Mouse (Mus musculus): ENCODE measurements around the gene Slk. TPM values are rescaled to one million over a fixed set of nuclear protein-coding genes. Genes with fewer than 3 reads are reported as not detected.
A peak's percentile ranks its signal among the peaks of the same experiment; 100 is the strongest.

Slk gene
- polyA plus RNA-seq, 1 experiment from 2014 or later = 10.4 TPM

DNA sequence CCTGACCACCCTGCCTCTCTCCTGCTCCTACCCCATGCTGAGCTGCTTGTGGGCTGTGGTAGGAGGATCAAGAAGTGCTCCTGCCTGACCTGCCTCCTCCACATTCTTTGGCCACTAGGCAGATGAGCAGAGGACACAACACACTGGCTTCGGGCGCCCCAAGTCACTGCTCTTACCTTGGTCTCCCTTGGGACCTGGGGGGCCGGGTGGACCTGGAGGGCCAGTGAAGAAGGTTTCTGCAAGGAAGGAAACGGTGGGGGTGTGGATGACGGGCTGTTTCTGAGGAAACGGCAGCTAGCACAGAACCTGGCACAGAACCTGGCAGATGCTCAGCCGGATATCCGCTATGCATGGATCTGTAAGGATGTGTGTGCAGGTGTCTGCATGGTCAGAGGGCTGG is 73.7 kb downstream of the Slk start:
- no peak overlapping the region for H3K4me3 ChIP-seq (replicated peaks)
- no peak overlapping the region for H3K9ac ChIP-seq
- no peak overlapping the region for H3K27ac ChIP-seq (replicated peaks)
- no peak for ATAC-seq (ENCODE audit: insufficient number of reproducible peaks, low FRiP score, low TSS enrichment, low read depth)
- H3K36me3 ChIP-seq = peaks cover 14% of the 10 kb centered on the region; the same call in 1 of the 2 replicates
- no peaks in the 10 kb centered on the region for H3K9me3 ChIP-seq (replicated peaks)
- H3K4me1 ChIP-seq = 0 out of 2 replicates have a peak, but pooled peaks cover 8% of the 10 kb centered on the region
- no peak overlapping the region for H3K4me2 ChIP-seq (replicated peaks)
- WGBS = 86% methylated on average over 8 of the region's 8 CpGs
- H3K27me3 ChIP-seq = no peaks in the 10 kb centered on the region

- no peak overlapping the region for H3K4me3 ChIP-seq (replicated peaks)
- no peak overlapping the region for H3K4me2 ChIP-seq (replicated peaks)
- ATAC-seq (ENCODE audit: insufficient number of reproducible peaks, low FRiP score, low TSS enrichment, low read depth) = no peak
- 61% methylated on average over 11 of the region's 11 CpGs for WGBS
- H3K9ac ChIP-seq = no peak overlapping the region
- no peaks in the 10 kb centered on the region for H3K9me3 ChIP-seq (replicated peaks)
- peaks cover 20% of the 10 kb centered on the region for H3K4me1 ChIP-seq
- H3K36me3 ChIP-seq = peaks cover 8% of the 10 kb centered on the region; the same call in 1 of the 2 replicates
- H3K27ac ChIP-seq (replicated peaks) = no peak overlapping the region
- no peaks in the 10 kb centered on the region for H3K27me3 ChIP-seq
These were observed 75.4 kb downstream of the Slk start for GRCm38 (mm10) chr19:47654896-47655295.

DNA sequence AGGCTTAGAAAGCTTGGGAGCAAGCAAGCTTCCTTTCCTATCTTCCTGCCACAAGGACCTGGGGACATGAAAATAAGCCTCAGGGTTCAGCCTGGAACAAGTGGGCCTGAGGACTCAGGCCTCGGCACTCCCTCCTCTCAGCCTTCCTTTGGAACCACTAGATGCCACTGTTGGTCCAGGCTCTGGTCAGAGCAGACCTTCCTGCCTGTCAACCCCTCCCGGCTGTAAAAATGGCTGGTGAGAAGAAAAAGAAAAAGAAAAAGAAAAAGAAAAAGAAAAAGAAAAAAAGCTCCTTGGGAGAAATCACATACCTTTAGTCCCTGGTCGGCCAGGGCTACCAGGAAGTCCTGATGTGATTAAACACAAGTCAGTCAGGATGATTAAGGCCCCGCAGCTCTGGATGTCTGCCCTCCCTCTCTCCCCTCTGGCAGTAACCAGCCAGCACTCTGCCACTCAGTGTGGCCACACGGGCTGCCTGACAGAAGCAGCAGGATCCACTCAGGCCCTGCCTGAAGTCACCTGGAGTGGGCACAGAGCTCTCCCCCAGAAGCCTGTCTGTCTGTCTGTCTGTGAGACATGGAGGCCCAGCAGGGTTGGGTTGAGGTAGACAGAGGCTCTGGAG is 79.5 kb downstream of the Slk start:
- H3K4me1 ChIP-seq = peaks cover 20% of the 10 kb centered on the region
- ATAC-seq (ENCODE audit: insufficient number of reproducible peaks, low FRiP score, low TSS enrichment, low read depth) = peak; percentile 77; the same call in 1 of the 2 replicates

DNA sequence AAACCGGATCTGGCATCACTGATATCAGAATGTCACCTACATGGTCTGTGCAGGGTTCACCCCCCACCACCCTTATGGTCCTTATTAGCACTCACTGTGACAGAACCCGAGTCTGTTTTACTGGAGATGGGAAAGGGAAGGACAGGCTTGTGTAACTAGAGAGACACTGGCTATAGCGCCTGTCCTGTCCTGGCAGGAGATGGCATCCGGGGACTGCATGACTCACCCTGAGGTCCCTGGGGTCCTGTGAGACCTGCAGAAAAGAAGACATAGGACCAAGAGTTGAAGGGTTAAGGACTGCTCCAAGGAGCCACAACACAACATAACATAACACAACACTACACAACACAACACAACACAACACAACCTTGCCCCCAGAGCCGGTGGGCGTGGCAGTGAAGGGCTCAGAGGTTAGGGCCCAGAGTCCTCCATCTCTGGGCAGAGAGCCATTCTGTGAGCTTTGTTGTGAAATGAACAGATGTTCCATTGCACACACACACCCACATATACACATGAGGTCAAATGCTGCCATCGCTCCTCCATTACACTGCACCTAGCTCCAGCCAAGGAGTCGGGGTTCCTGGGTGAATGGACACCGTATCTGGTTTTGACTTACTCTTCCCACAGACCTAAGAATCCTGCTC is 80.4 kb downstream of the Slk start:
- Histone ChIP-seq H3K27ac (replicated peaks) (peak overlapping the region; percentile 71; the same call in 1 of the 2 replicates), H3K27me3 (no peaks in the 10 kb centered on the region), H3K9ac (no peak overlapping the region), H3K9me3 (replicated peaks) (no peaks in the 10 kb centered on the region), H3K4me3 (replicated peaks) (no peak overlapping the region), H3K36me3 (no peaks in the 10 kb centered on the region), H3K4me1 (peaks cover 15% of the 10 kb centered on the region), H3K4me2 (replicated peaks) (no peak overlapping the region)
- 81% methylated on average over 9 of the region's 9 CpGs for WGBS
- no peak for ATAC-seq (ENCODE audit: insufficient number of reproducible peaks, low FRiP score, low TSS enrichment, low read depth)

More for the DNA sequence above, 79.5 kb downstream of the Slk start:
- peak overlapping the region; percentile 71 for H3K27ac ChIP-seq (replicated peaks)
- no peaks in the 10 kb centered on the region for H3K27me3 ChIP-seq
- 6% methylated on average over 5 of the region's 5 CpGs for WGBS
- H3K4me3 ChIP-seq (replicated peaks) = no peak overlapping the region
- no peak overlapping the region for H3K4me2 ChIP-seq (replicated peaks)
- no peaks in the 10 kb centered on the region for H3K9me3 ChIP-seq (replicated peaks)
- no peaks in the 10 kb centered on the region for H3K36me3 ChIP-seq
- H3K9ac ChIP-seq = no peak overlapping the region; the same call in 1 of the 2 replicates

- Histone ChIP-seq H3K4me1 (peaks cover 14% of the 10 kb centered on the region), H3K9ac (no peak overlapping the region), H3K9me3 (replicated peaks) (no peaks in the 10 kb centered on the region), H3K4me2 (replicated peaks) (no peak overlapping the region), H3K27ac (replicated peaks) (0 out of 2 replicates have a peak overlapping the region, but pooled peaks have one; percentile 31), H3K27me3 (no peaks in the 10 kb centered on the region), H3K4me3 (replicated peaks) (no peak overlapping the region), H3K36me3 (no peaks in the 10 kb centered on the region)
- 36% methylated on average over 8 of the region's 8 CpGs for WGBS
- no peak for ATAC-seq (ENCODE audit: insufficient number of reproducible peaks, low FRiP score, low TSS enrichment, low read depth)
These were observed 88.1 kb downstream of the Slk start for GRCm38 (mm10) chr19:47667601-47668000.

DNA sequence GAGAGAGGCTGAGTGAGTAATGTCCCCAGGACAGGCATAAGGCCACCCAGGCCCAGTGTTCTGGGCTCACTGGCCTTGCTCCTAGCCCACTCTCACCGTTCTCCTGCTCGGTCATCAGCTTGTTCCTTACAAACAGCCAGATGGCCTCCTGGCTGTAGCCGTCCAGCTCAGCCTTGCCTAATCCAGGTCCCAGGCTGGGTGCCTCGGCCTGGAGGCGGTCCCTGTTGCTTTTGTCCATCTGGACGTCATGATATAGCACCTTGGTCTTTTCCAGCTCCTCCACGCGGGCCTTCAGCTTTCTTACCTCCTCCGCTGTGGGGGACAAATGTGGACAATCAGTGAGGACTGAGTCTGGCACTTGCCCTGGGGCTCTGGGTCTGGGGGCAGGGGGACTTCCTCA is 88.9 kb downstream of the Slk start:
- WGBS = 78% methylated on average over 9 of the region's 9 CpGs
- Histone ChIP-seq H3K4me2 (replicated peaks) (no peak overlapping the region), H3K27ac (replicated peaks) (no peak overlapping the region), H3K4me1 (peaks cover 14% of the 10 kb centered on the region), H3K36me3 (no peaks in the 10 kb centered on the region), H3K9ac (no peak overlapping the region), H3K4me3 (replicated peaks) (no peak overlapping the region), H3K9me3 (replicated peaks) (no peaks in the 10 kb centered on the region), H3K27me3 (no peaks in the 10 kb centered on the region)
- ATAC-seq (ENCODE audit: insufficient number of reproducible peaks, low FRiP score, low TSS enrichment, low read depth) = no peak

GRCm38 (mm10) chr19:47674419-47674818 is 94.9 kb downstream of the Slk start:
- Histone ChIP-seq H3K9me3 (replicated peaks) (no peaks in the 10 kb centered on the region), H3K4me1 (peaks cover 15% of the 10 kb centered on the region), H3K9ac (no peak overlapping the region), H3K4me2 (replicated peaks) (no peak overlapping the region), H3K36me3 (no peaks in the 10 kb centered on the region), H3K27ac (replicated peaks) (no peak overlapping the region), H3K4me3 (replicated peaks) (no peak overlapping the region), H3K27me3 (no peaks in the 10 kb centered on the region)
- no peak for ATAC-seq (ENCODE audit: insufficient number of reproducible peaks, low FRiP score, low TSS enrichment, low read depth)
- 49% methylated on average over 8 of the region's 8 CpGs for WGBS

DNA sequence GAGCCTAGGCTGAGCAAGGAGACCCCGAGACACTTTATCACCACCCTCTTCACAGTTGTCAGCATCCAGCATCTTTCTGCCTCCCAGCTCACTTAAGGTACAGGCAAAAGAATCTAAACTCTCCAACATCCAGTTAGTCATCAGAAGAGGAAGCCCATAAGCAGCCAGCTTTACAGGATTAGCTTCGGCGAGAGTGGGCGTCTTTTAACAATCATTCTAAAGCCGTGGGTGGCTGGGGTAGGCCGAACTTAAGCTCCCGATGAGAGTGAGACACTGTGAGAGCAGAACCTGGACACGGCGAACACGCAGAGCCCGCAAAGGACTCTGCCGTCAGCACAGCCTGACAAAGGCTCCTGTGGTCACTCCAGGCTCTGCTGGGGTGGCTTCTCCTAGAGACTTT is 99.2 kb downstream of the Slk start:
- Histone ChIP-seq H3K9ac (no peak overlapping the region), H3K4me1 (peaks cover 16% of the 10 kb centered on the region), H3K9me3 (replicated peaks) (no peaks in the 10 kb centered on the region), H3K27me3 (no peaks in the 10 kb centered on the region), H3K27ac (replicated peaks) (no peak overlapping the region), H3K4me2 (replicated peaks) (no peak overlapping the region), H3K36me3 (no peaks in the 10 kb centered on the region), H3K4me3 (replicated peaks) (no peak overlapping the region)
- no peak for ATAC-seq (ENCODE audit: insufficient number of reproducible peaks, low FRiP score, low TSS enrichment, low read depth)
- WGBS = 56% methylated on average over 12 of the region's 12 CpGs

GRCm38 (mm10) chr19:47689592-47689991 is 110.1 kb downstream of the Slk start:
- Histone ChIP-seq H3K36me3 (no peaks in the 10 kb centered on the region), H3K9ac (no peak overlapping the region), H3K4me2 (replicated peaks) (peak overlapping the region; percentile 11), H3K27me3 (no peaks in the 10 kb centered on the region), H3K4me1 (peaks cover 17% of the 10 kb centered on the region; the same call in 1 of the 2 replicates), H3K4me3 (replicated peaks) (no peak overlapping the region), H3K27ac (replicated peaks) (no peak overlapping the region), H3K9me3 (replicated peaks) (no peaks in the 10 kb centered on the region)
- no peak for ATAC-seq (ENCODE audit: insufficient number of reproducible peaks, low FRiP score, low TSS enrichment, low read depth)
- WGBS = 86% methylated on average over 7 of the region's 7 CpGs

- Histone ChIP-seq H3K4me1 (peaks cover 19% of the 10 kb centered on the region), H3K36me3 (no peaks in the 10 kb centered on the region), H3K4me3 (replicated peaks) (peak within 1 kb of the TSS; percentile 32), H3K9ac (no peak within 1 kb of the TSS), H3K27ac (replicated peaks) (peak within 1 kb of the TSS; percentile 75), H3K9me3 (replicated peaks) (no peaks in the 10 kb centered on the region), H3K4me2 (replicated peaks) (peak within 1 kb of the TSS; percentile 22; the same call in 1 of the 2 replicates), H3K27me3 (no peaks in the 10 kb centered on the region)
- 56% methylated on average over 6 of the region's 6 CpGs for WGBS
- no peak for ATAC-seq (ENCODE audit: insufficient number of reproducible peaks, low FRiP score, low TSS enrichment, low read depth)
These were observed 112.5 kb downstream of the Slk start, which contains the start of gene Col17a1 for GRCm38 (mm10) chr19:47691994-47692393. Gene Col17a1, minus strand, starts transcription at chr19:47692094.

Data from embryonic facial prominence, embryonic 15.5 days (tissue).